Comparison of ENCODE assay signal across 8 mouse cellular contexts in genomic region chr11:62456021-62456482, GRCm38 (mm10). TPM values are rescaled to one million over a fixed set of nuclear protein-coding genes. Genes with fewer than 3 reads are reported as not detected.
A peak's percentile ranks its signal among the peaks of the same experiment; 100 is the strongest.
DNase-seq lines count a peak whose midpoint lies in the region; ATAC-seq and TF ChIP-seq lines count a peak whose summit lies in the region.

No protein-coding gene starts in this region.

- TF ChIP-seq POLR2A in spleen, adult 2 months (IDR thresholded peaks at IDR 0.05; ENCODE audit: low read depth, low read length) = no peak
- no peak for TF ChIP-seq POLR2A in limb, embryonic 14.5 days (IDR thresholded peaks at IDR 0.05; ENCODE audit: borderline replicate concordance, extremely low read depth, insufficient read depth, insufficient read length)

- WGBS in spleen, adult 2 months = 6% methylated on average over 3 of the region's 3 CpGs
- WGBS in forebrain, embryonic 11.5 days = 4% methylated on average over 3 of the region's 3 CpGs
- 8% methylated on average over 3 of the region's 3 CpGs for WGBS in limb, embryonic 14.5 days
- WGBS in stomach, embryonic 15.5 days = 11% methylated on average over 3 of the region's 3 CpGs

- no peaks in the 10 kb centered on the region; the same call in none of the 2 replicates for H3K4me1 ChIP-seq in spleen, adult 2 months (ENCODE audit: control insufficient read depth, insufficient read depth, insufficient read length)
- no peaks in the 10 kb centered on the region; the same call in 1 of the 2 replicates for H3K4me1 ChIP-seq in forebrain, embryonic 11.5 days (replicated peaks; ENCODE audit: control insufficient read depth, insufficient read depth, low read length)
- H3K4me1 ChIP-seq in limb, embryonic 14.5 days (ENCODE audit: control insufficient read depth, insufficient read depth, low read length) = peaks cover 11% of the 10 kb centered on the region
- no peaks in the 10 kb centered on the region; the same call in 1 of the 2 replicates for H3K4me1 ChIP-seq in stomach, embryonic 15.5 days

- no peaks in the 10 kb centered on the region for H3K9me3 ChIP-seq in forebrain, embryonic 11.5 days (ENCODE audit: control insufficient read depth, low read length)
- no peaks in the 10 kb centered on the region for H3K9me3 ChIP-seq in limb, embryonic 14.5 days (ENCODE audit: control insufficient read depth, low read length)
- no peaks in the 10 kb centered on the region for H3K9me3 ChIP-seq in stomach, embryonic 15.5 days

- TF ChIP-seq CTCF in spleen, adult 2 months (IDR thresholded peaks at IDR 0.05; ENCODE audit: extremely low read depth, insufficient read depth, insufficient read length, insufficient replicate concordance) = no peak

- no peak overlapping the region for H3K27ac ChIP-seq in spleen, adult 2 months (ENCODE audit: insufficient read depth, low read length)
- H3K27ac ChIP-seq in forebrain, embryonic 11.5 days (ENCODE audit: low read depth, low read length) = peak overlapping the region; percentile 89; the same call in 1 of the 2 replicates
- H3K27ac ChIP-seq in limb, embryonic 14.5 days (replicated peaks; ENCODE audit: low read depth, low read length) = no peak overlapping the region
- H3K27ac ChIP-seq in stomach, embryonic 15.5 days = no peak overlapping the region

- H3K9ac ChIP-seq in forebrain, embryonic 11.5 days (ENCODE audit: low read length) = peak overlapping the region; percentile 92
- peak overlapping the region; percentile 98 for H3K9ac ChIP-seq in limb, embryonic 14.5 days (ENCODE audit: low read depth, low read length, severe bottlenecking)
- no peak overlapping the region for H3K9ac ChIP-seq in stomach, embryonic 15.5 days

- DNase-seq in spleen, adult 2 months (ENCODE audit: low read depth in 1 of 2, low spot score in 2 of 2) = no peak
- DNase-seq in spleen, adult 18-20 months = no peak
- DNase-seq in forebrain, embryonic 11.5 days (ENCODE audit: low spot score) = no peak
- no peak for DNase-seq in limb, embryonic 14.5 days (ENCODE audit: low spot score)
- no peak for DNase-seq in gastrocnemius, adult 8-10 months (ENCODE audit: low spot score in 2 of 2)
- DNase-seq in cerebellum, postnatal 25 days = no peak
- DNase-seq in B cell, adult 2 months = no peak

- peak overlapping the region; percentile 35; the same call in 1 of the 2 replicates for H3K4me3 ChIP-seq in spleen, adult 2 months (ENCODE audit: extremely low read depth, insufficient read depth, insufficient read length)
- peak overlapping the region; percentile 92 for H3K4me3 ChIP-seq in forebrain, embryonic 11.5 days (ENCODE audit: low read depth, low read length)
- peak overlapping the region; percentile 96 for H3K4me3 ChIP-seq in limb, embryonic 14.5 days (replicated peaks; ENCODE audit: low read length)
- peak overlapping the region; percentile 94 for H3K4me3 ChIP-seq in stomach, embryonic 15.5 days (replicated peaks)

- ATAC-seq in forebrain, embryonic 11.5 days (replicated peaks; ENCODE audit: low FRiP score) = 0 out of 2 replicates have a peak, but pooled peaks have one; percentile 14
- ATAC-seq in limb, embryonic 14.5 days (ENCODE audit: low FRiP score, low read depth) = no peak
- no peak for ATAC-seq in stomach, embryonic 15.5 days (ENCODE audit: insufficient read depth, low FRiP score, low read depth)

- peak overlapping the region; percentile 83 for H3K4me2 ChIP-seq in forebrain, embryonic 11.5 days (ENCODE audit: low read depth, low read length, severe bottlenecking)
- peak overlapping the region; percentile 68 for H3K4me2 ChIP-seq in limb, embryonic 14.5 days (replicated peaks; ENCODE audit: low read depth, low read length, severe bottlenecking)
- H3K4me2 ChIP-seq in stomach, embryonic 15.5 days = peak overlapping the region; percentile 62

- H3K27me3 ChIP-seq in spleen, adult 2 months (ENCODE audit: control insufficient read depth, insufficient read depth, low read length) = no peaks in the 10 kb centered on the region
- H3K27me3 ChIP-seq in forebrain, embryonic 11.5 days (ENCODE audit: control insufficient read depth, insufficient read depth, low read length) = no peaks in the 10 kb centered on the region
- no peaks in the 10 kb centered on the region for H3K27me3 ChIP-seq in limb, embryonic 14.5 days (ENCODE audit: control insufficient read depth, insufficient read depth, low read length)
- no peaks in the 10 kb centered on the region for H3K27me3 ChIP-seq in stomach, embryonic 15.5 days (replicated peaks)

- H3K36me3 ChIP-seq in spleen, adult 2 months (ENCODE audit: control insufficient read depth, insufficient read depth, low read length) = no peaks in the 10 kb centered on the region
- no peaks in the 10 kb centered on the region for H3K36me3 ChIP-seq in forebrain, embryonic 11.5 days (ENCODE audit: control insufficient read depth, insufficient read depth, low read length)
- H3K36me3 ChIP-seq in limb, embryonic 14.5 days (ENCODE audit: control insufficient read depth, insufficient read depth, low read length) = peaks cover 1% of the 10 kb centered on the region; the same call in 1 of the 2 replicates
- no peaks in the 10 kb centered on the region; the same call in 1 of the 2 replicates for H3K36me3 ChIP-seq in stomach, embryonic 15.5 days

RNA-seq across cellular contexts. Expression of gene Pigl, which starts 2.2 kb away (rescaled TPM):
- polyA plus RNA-seq in spleen, adult 2 months (2012; rRNA removed) = 4.1 and 4.5 TPM in 2 replicates
- polyA plus RNA-seq in forebrain, embryonic 11.5 days (2014; fragmentation: Nextera tagmentation; extraction: Ambion mirVana) = 13.8 and 16.5 TPM in 2 replicates
- polyA plus RNA-seq in limb, embryonic 14.5 days (2012; rRNA removed) = 9.7 and 10.8 TPM in 2 replicates
- polyA plus RNA-seq in limb, embryonic 14.5 days (2014; fragmentation: Nextera tagmentation; extraction: Ambion mirVana) = 7.9 and 9.0 TPM in 2 replicates
- 9.4 and 11.4 TPM in 2 replicates for polyA plus RNA-seq in stomach, embryonic 15.5 days (2015; fragmentation: Nextera tagmentation; extraction: Ambion mirVana)
- 1 to 10 TPM; 1.6 to 1.9 (median 1.8) TPM for total RNA-seq in gastrocnemius, adult 8-10 months (2022)

RNA-seq across cellular contexts. Expression of gene Ncor1, which starts 2.3 kb away (rescaled TPM):
- 78.5 and 84.5 TPM in 2 replicates for polyA plus RNA-seq in spleen, adult 2 months (2012; rRNA removed)
- polyA plus RNA-seq in forebrain, embryonic 11.5 days (2014; fragmentation: Nextera tagmentation; extraction: Ambion mirVana) = 206 and 224 TPM in 2 replicates
- polyA plus RNA-seq in limb, embryonic 14.5 days (2012; rRNA removed) = 132 and 136 TPM in 2 replicates
- 171 and 173 TPM in 2 replicates for polyA plus RNA-seq in limb, embryonic 14.5 days (2014; fragmentation: Nextera tagmentation; extraction: Ambion mirVana)
- 140 and 155 TPM in 2 replicates for polyA plus RNA-seq in stomach, embryonic 15.5 days (2015; fragmentation: Nextera tagmentation; extraction: Ambion mirVana)
- total RNA-seq in gastrocnemius, adult 8-10 months (2022) = 100 to 1,000 TPM; 114 to 145 (median 126) TPM

Comparison
In these comparisons a context has a peak if more than half of its experiments do, and no peak if none do; other contexts are left out.
1. H3K4me3 ChIP-seq: peak in every context shown above with its lines; median percentile 96 in limb, embryonic 14.5 days; 94 in stomach, embryonic 15.5 days; 92 in forebrain, embryonic 11.5 days; 35 in spleen, adult 2 months.